Mouse (Mus musculus): Measurements from ENCODE around the gene Klk1b1. TPM values are rescaled to one million over a fixed set of nuclear protein-coding genes. Genes with fewer than 3 reads are reported as not detected.

Klk1b1 gene
- total RNA-seq (2012; rRNA removed) (not detected in 2 replicates), polyA plus RNA-seq (2012; ENCODE audit: insufficient read depth in 1 of 2, insufficient read length in 2 of 2, low read depth in 1 of 2, low replicate concordance in 2 of 2, missing spikeins in 1 of 2) (not detected)

DNA sequence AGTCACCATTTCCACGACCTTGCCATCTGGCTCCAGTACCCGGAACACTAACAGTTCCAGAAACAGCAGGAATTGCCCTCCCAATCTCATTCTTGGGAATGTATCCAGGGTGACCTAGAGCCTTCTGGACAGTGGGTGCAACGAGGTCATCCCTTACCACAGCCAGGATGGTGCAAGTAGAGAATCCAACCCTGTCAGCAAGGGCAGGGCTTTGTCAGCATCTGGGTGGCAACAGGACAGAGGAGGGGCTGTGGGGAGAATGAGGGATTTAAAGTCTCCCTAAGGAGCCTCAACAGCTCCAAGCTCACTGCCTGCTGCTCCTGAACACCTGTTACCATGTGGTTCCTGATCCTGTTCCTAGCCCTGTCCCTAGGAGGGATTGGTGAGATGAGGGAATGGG lies at the start of gene Klk1b1:
TSS of gene Klk1b1 (plus strand) at position 301 of the 400 bp plus-strand sequence.
- Histone ChIP-seq H3K9me3 (replicated peaks; ENCODE audit: insufficient read depth, low read length) (no peaks in the 10 kb centered on the region), H3K9ac (ENCODE audit: control insufficient read depth, low read depth, low read length, poor library complexity, severe bottlenecking) (no peak within 1 kb of the TSS), H3K4me1 (ENCODE audit: control insufficient read depth in 1 of 2, insufficient read depth in 2 of 2, low read length in 2 of 2) (no peaks in the 10 kb centered on the region), H3K4me3 (ENCODE audit: control insufficient read depth in 1 of 2, insufficient read depth in 1 of 2, low read depth in 2 of 2, low read length in 2 of 2) (no peak within 1 kb of the TSS), H3K27me3 (ENCODE audit: control insufficient read depth in 1 of 2, insufficient read depth in 2 of 2, low read length in 2 of 2) (no peaks in the 10 kb centered on the region), H3K79me2 (ENCODE audit: control insufficient read depth, insufficient read depth, low read length, poor library complexity) (no peaks in the 10 kb centered on the region), H3K36me3 (ENCODE audit: control insufficient read depth in 1 of 2, insufficient read depth in 2 of 2, low read length in 2 of 2) (no peaks in the 10 kb centered on the region), H3K27ac (ENCODE audit: control insufficient read depth, low read depth, low read length) (no peak within 1 kb of the TSS)
- TF ChIP-seq RCOR1 (IDR thresholded peaks at IDR 0.05; ENCODE audit: low read depth, low read length): no peak
- TF ChIP-seq MAX (IDR thresholded peaks at IDR 0.05; ENCODE audit: low read length): no peak
- no peak for TF ChIP-seq RAD21 (IDR thresholded peaks at IDR 0.05; ENCODE audit: low read depth, low read length)
- no peak for TF ChIP-seq MAZ (IDR thresholded peaks at IDR 0.05; ENCODE audit: low read depth, low read length)
- TF ChIP-seq JUND (IDR thresholded peaks at IDR 0.05; ENCODE audit: low read depth, low read length): no peak
- TF ChIP-seq MAFK (IDR thresholded peaks at IDR 0.05; ENCODE audit: borderline replicate concordance, low read depth, low read length): no peak
- no peak for TF ChIP-seq POLR2AphosphoS2 (IDR thresholded peaks at IDR 0.05; ENCODE audit: low read length)
- TF ChIP-seq KAT2A (conservative IDR thresholded peaks at IDR 0.05; ENCODE audit: low read depth, low read length): no peak
- TF ChIP-seq USF2 (IDR thresholded peaks at IDR 0.05; ENCODE audit: borderline replicate concordance in 1 of 2, insufficient read depth in 1 of 2, low read depth in 1 of 2, low read length in 2 of 2): no peak
- no peak for TF ChIP-seq CHD1 (IDR thresholded peaks at IDR 0.05; ENCODE audit: low read depth, low read length)
- TF ChIP-seq GABPA (IDR thresholded peaks at IDR 0.05; ENCODE audit: low read depth, low read length): no peak
- no peak for TF ChIP-seq ETS1 (IDR thresholded peaks at IDR 0.05; ENCODE audit: low read depth, low read length)
- TF ChIP-seq ZC3H11A (IDR thresholded peaks at IDR 0.05; ENCODE audit: low read depth, low read length): no peak
- no peak for TF ChIP-seq MYC (IDR thresholded peaks at IDR 0.05; ENCODE audit: low read depth, low read length)
- no peak for TF ChIP-seq ZMIZ1 (IDR thresholded peaks at IDR 0.05; ENCODE audit: low read depth, low read length)
- no peak for TF ChIP-seq EP300 (IDR thresholded peaks at IDR 0.05; ENCODE audit: low read depth in 1 of 2, low read length in 2 of 2)
- TF ChIP-seq HCFC1 (IDR thresholded peaks at IDR 0.05; ENCODE audit: low read depth, low read length): no peak
- DNase-seq (ENCODE audit: low read depth, low spot score): no peak

DNA sequence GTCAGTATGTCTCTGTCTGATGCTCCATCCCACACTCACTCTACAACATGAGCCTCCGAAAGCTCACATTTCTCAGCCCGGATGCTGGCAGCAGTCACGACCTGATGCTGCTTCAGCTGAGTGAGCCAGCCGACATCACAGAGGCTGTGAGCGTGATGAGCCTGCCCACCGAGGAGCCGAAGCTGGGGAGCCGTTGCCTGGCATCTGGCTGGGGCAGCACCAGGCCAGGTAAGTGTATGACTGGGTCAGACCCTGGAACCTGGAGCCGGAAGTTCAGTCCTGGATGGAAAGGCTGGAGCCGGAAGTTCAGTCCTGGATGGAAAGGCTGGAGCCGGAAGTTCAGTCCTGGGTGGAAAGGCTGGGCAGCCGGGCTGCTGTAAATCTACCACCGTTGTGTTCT lies 48.1 kb upstream of the Klk1b1 start:
- no peaks in the 10 kb centered on the region for H3K27me3 ChIP-seq (ENCODE audit: control insufficient read depth in 1 of 2, insufficient read depth in 2 of 2, low read length in 2 of 2)
- H3K4me3 ChIP-seq (ENCODE audit: control insufficient read depth in 1 of 2, insufficient read depth in 1 of 2, low read depth in 2 of 2, low read length in 2 of 2): no peak overlapping the region
- H3K9me3 ChIP-seq (replicated peaks; ENCODE audit: insufficient read depth, low read length): no peaks in the 10 kb centered on the region
- H3K9ac ChIP-seq (ENCODE audit: control insufficient read depth, low read depth, low read length, poor library complexity, severe bottlenecking): no peak overlapping the region
- TF ChIP-seq MAX (IDR thresholded peaks at IDR 0.05; ENCODE audit: low read length) (no peak), HCFC1 (IDR thresholded peaks at IDR 0.05; ENCODE audit: low read depth, low read length) (no peak), TAL1 (IDR thresholded peaks at IDR 0.05; ENCODE audit: low read length) (no peak), MAFK (IDR thresholded peaks at IDR 0.05; ENCODE audit: borderline replicate concordance, low read depth, low read length) (no peak), UBTF (IDR thresholded peaks at IDR 0.05; ENCODE audit: borderline replicate concordance, insufficient read depth, low read depth, low read length) (no peak), TBP (IDR thresholded peaks at IDR 0.05; ENCODE audit: low read depth, low read length) (no peak), E2F4 (IDR thresholded peaks at IDR 0.05; ENCODE audit: borderline replicate concordance, low read depth, low read length) (no peak), GATA1 (IDR thresholded peaks at IDR 0.05; ENCODE audit: low read depth, low read length) (no peak), ZKSCAN1 (IDR thresholded peaks at IDR 0.05; ENCODE audit: low read depth, low read length) (no peak), MYC (IDR thresholded peaks at IDR 0.05; ENCODE audit: low read depth, low read length) (no peak)
- no peak for DNase-seq (ENCODE audit: low read depth, low spot score)
- H3K27ac ChIP-seq (ENCODE audit: control insufficient read depth, low read depth, low read length): no peak overlapping the region
- H3K4me1 ChIP-seq (ENCODE audit: control insufficient read depth in 1 of 2, insufficient read depth in 2 of 2, low read length in 2 of 2): no peaks in the 10 kb centered on the region
- H3K79me2 ChIP-seq (ENCODE audit: control insufficient read depth, insufficient read depth, low read length, poor library complexity): no peaks in the 10 kb centered on the region
- no peaks in the 10 kb centered on the region for H3K36me3 ChIP-seq (ENCODE audit: control insufficient read depth in 1 of 2, insufficient read depth in 2 of 2, low read length in 2 of 2)
